Mouse (Mus musculus) heart, postnatal 0 days (tissue): ENCODE results near the gene Tbcd. TPM values are rescaled to one million over a fixed set of nuclear protein-coding genes. Genes with fewer than 3 reads are reported as not detected.

ENCODE experiments used
- ATAC-seq: fragments of 200-750 bp; cut with Nextera tagmentation; 2 replicates; pipeline ENCODE4 v1.8.0; 2017; ENCODE audit warnings: low read depth, moderate number of reproducible peaks, moderate library complexity; ENCODE audit not compliant: insufficient read depth
- DNase-seq: peaks from one replicate; pipeline ENCODE4 v3.0.0-alpha.2; 2016; ENCODE audit warnings: low spot score
- H3K27ac ChIP-seq: fragments of 300-500 bp; sonication (generic); 2 replicates; pipeline ENCODE4 v1.5.1; 2014; ENCODE audit warnings: low read depth, mild to moderate bottlenecking
- H3K27me3 ChIP-seq: fragments of 300-500 bp; sonication (generic); 2 replicates; pipeline ENCODE4 v1.6.1; 2014; ENCODE audit warnings: low read length, mixed read lengths; ENCODE audit not compliant: control insufficient read depth, insufficient read depth
- H3K36me3 ChIP-seq: fragments of 300-500 bp; sonication (generic); replicated peaks from 2 replicates; pipeline ENCODE4 v1.6.1; 2014; ENCODE audit warnings: low read length, mixed read lengths; ENCODE audit not compliant: control insufficient read depth, insufficient read depth
- H3K4me1 ChIP-seq: fragments of 300-500 bp; sonication (generic); 2 replicates; pipeline ENCODE4 v1.6.1; 2014; ENCODE audit warnings: antibody characterized with exemption; ENCODE audit not compliant: control insufficient read depth, insufficient read depth
- H3K4me2 ChIP-seq: fragments of 300-500 bp; sonication (generic); 2 replicates; pipeline ENCODE4 v1.6.1; 2014; ENCODE audit warnings: low read depth, mild to moderate bottlenecking, low read length, moderate library complexity
- H3K4me3 ChIP-seq: fragments of 300-500 bp; sonication (generic); 2 replicates; pipeline ENCODE4 v1.5.1; 2014; ENCODE audit warnings: low read depth, low read length
- H3K9ac ChIP-seq: fragments of 300-500 bp; sonication (generic); replicated peaks from 2 replicates; pipeline ENCODE4 v1.6.1; 2014; ENCODE audit warnings: low read depth, low read length, mixed read lengths
- H3K9me3 ChIP-seq: fragments of 300-500 bp; sonication (generic); replicated peaks from 2 replicates; pipeline ENCODE4 v1.6.1; 2016; ENCODE audit warnings: low read length; ENCODE audit not compliant: control insufficient read depth
- CTCF ChIP-seq: IDR thresholded peaks from 2 replicates; pipeline ENCODE4 v1.5.1; 2016; ENCODE audit warnings: antibody characterized with exemption, control low read depth, low read depth
- EP300 ChIP-seq: IDR thresholded peaks from 2 replicates; pipeline ENCODE4 v1.6.1; 2016; ENCODE audit warnings: antibody characterized with exemption, low read depth
- WGBS: fragments of 180-500 bp; shearing (Covaris S2); extraction: QIAGEN DNeasy Blood & Tissue Kit; methylation state at CpG from one replicate; pipeline ENCODE4 v1.1.7; 2014; 5-methylcytosine and 5-hydroxymethylcytosine counted together
- polyA plus RNA-seq: library from polyadenylated mRNA; unstranded; fragments of >200 nt; fragmentation: Nextera tagmentation; extraction: Ambion mirVana; gene quantifications from 2 replicates; pipeline ENCODE4 v1.2.1, GENCODE M21; 2015
- total RNA-seq: library from RNA; depleted of rRNA; stranded (reverse); fragments of >200 nt; gene quantifications from 2 replicates; pipeline ENCODE4 v1.2.3, GENCODE M21; 2014; ENCODE audit warnings: low replicate concordance

Gene Tbcd
- total and polyA plus RNA-seq, 2 experiments from 2014 or later: 16.1 to 29.1 TPM

DNA sequence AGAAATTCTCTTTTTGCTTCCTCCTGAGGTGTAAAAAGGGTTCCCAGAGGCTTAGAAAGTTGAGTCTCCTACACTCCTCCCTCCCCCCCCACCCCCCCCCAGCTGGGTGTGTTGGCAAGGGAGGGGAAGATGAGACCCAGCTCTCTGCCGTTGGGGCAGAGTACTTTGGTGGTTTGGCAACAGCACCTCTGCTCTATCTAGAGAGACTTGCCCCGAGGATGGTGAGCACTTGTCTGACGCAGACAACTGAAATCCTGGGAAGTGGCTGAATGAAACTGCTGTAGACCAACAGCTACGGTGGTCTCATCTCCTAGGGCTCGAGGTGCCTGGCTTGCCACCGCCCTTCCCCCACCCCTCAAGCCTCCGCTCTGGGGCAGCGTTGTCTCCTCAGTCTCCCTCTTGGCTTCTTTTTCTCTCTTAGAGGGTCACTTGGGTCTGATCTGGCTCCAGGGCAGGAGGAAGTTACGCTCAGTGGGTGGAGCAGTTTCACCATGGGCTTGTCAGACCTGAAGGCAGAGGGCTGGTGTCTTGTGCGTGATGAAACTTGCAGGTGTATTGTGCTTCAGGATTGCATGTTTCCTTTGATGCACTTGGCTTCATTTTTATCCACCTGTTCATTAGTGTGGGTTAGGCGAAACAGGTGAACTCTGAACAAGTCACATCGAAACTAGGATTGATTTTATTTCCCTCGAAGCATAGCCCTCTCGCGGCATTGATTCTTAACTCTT, 27.9 kb downstream of the Tbcd start:
- no peak overlapping the region for H3K27ac ChIP-seq
- WGBS: 87% methylated on average over 15 of the region's 15 CpGs
- no peak for DNase-seq
- no peaks in the 10 kb centered on the region for H3K9me3 ChIP-seq
- no peak overlapping the region for H3K4me3 ChIP-seq
- no peak overlapping the region for H3K9ac ChIP-seq
- H3K4me1 ChIP-seq: no peaks in the 10 kb centered on the region
- no peak overlapping the region for H3K4me2 ChIP-seq
- 0 out of 2 replicates have a peak, but pooled peaks cover 5% of the 10 kb centered on the region for H3K36me3 ChIP-seq
- TF ChIP-seq CTCF (no peak), EP300 (no peak)
- no peaks in the 10 kb centered on the region for H3K27me3 ChIP-seq
- ATAC-seq: no peak

DNA sequence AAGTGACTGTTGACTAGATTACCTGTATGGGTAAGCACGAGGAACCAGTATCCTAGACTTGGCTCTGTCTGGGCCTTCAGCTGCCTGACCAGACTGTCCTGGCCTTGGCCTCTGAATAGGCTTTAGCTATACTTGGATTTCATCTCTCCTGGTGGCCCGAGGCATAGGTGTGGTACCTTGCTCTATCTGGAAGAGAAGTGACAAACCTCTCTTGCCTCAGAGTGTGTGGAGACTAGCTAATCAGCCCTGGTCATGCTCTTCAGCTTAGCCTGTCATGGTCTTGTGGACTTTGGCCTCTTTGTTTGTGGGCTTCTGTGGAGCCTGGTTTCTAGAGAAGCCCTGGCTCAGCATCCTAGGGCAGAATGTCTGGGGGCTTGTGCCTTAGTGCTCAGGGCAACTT, 29.4 kb downstream of the Tbcd start:
- DNase-seq (no peak), ATAC-seq (no peak)
- Histone ChIP-seq H3K9me3 (no peaks in the 10 kb centered on the region), H3K27ac (no peak overlapping the region), H3K27me3 (no peaks in the 10 kb centered on the region), H3K4me1 (no peaks in the 10 kb centered on the region), H3K9ac (no peak overlapping the region), H3K4me2 (no peak overlapping the region), H3K36me3 (0 out of 2 replicates have a peak, but pooled peaks cover 5% of the 10 kb centered on the region), H3K4me3 (no peak overlapping the region)
- WGBS: 74% methylated on average over 2 of the region's 2 CpGs
- TF ChIP-seq CTCF (no peak), EP300 (no peak)

DNA sequence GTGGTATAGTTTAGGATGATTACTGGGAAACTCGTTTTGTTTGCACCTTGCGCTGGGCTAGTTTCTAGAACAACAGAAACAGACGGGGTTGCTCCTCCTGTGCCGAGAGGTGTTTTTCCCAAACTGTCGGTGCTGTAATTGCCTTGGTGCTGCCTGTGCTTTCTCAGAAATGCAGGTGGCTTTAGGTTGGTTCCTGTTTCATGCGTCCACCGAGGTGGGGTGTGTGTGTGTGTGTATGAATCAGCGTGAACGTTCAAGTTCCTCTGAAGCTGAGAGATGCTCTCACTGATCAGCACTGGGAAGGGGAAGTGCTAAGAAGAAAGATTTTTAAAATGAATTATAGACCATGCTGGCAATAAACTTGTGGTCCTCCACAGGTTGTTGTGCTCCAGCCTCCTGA, 34.1 kb downstream of the Tbcd start:
- 84% methylated on average over 9 of the region's 9 CpGs for WGBS
- no peak overlapping the region for H3K4me2 ChIP-seq
- H3K4me1 ChIP-seq: no peaks in the 10 kb centered on the region
- H3K36me3 ChIP-seq: 0 out of 2 replicates have a peak, but pooled peaks cover 3% of the 10 kb centered on the region
- no peak for DNase-seq
- no peak for ATAC-seq
- H3K27ac ChIP-seq: no peak overlapping the region
- H3K9ac ChIP-seq: no peak overlapping the region
- TF ChIP-seq EP300 (no peak), CTCF (no peak)
- H3K27me3 ChIP-seq: no peaks in the 10 kb centered on the region
- H3K9me3 ChIP-seq: no peaks in the 10 kb centered on the region
- no peak overlapping the region for H3K4me3 ChIP-seq

DNA sequence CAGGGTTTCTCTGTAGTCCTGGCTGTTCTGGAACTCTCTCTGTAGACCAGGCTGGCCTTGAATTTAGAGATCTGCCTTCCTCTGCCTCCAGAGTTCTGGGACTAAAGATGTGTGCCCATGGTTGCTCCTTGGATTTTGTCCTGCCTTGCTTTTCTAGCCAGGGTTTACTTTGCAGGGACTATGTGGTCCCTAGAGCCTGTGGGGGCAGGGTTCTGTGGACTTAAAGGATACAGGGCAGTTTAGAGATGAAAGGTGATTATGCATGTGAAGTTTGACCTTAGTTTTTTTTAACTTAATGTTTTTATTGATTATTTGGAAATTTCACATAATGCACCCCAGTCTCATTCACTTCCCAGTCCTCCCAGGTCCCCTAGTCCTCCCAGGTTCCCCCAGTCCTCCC, 38.9 kb downstream of the Tbcd start:
- Histone ChIP-seq H3K4me3 (no peak overlapping the region), H3K4me2 (no peak overlapping the region), H3K27ac (no peak overlapping the region), H3K4me1 (no peaks in the 10 kb centered on the region), H3K9me3 (no peaks in the 10 kb centered on the region), H3K27me3 (no peaks in the 10 kb centered on the region), H3K36me3 (0 out of 2 replicates have a peak, but pooled peaks cover 17% of the 10 kb centered on the region), H3K9ac (no peak overlapping the region)
- TF ChIP-seq EP300 (no peak), CTCF (no peak)
- ATAC-seq (no peak), DNase-seq (no peak)

DNA sequence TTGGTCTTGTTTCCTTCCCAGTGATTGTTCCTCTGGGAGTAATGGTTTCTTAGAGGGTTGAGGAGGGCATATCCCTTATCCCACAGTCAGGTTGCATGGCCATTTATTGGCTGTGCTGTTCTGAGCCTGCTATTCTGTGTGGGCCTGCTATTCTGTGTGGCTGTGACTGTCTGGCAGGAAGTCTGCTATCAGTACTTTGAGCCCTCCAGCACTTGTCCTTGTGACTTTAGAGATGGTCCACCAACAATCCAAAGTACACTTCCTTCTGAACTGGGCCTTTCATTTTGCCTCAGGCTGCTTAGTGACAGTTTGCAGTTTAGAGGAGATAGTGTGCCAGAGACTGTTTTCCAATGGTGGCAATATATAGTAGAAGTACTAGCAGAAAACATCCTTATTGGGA, 48.8 kb downstream of the Tbcd start:
- Histone ChIP-seq H3K27me3 (no peaks in the 10 kb centered on the region), H3K4me2 (no peak overlapping the region), H3K27ac (no peak overlapping the region), H3K4me1 (no peaks in the 10 kb centered on the region), H3K36me3 (peaks cover 25% of the 10 kb centered on the region), H3K9me3 (no peaks in the 10 kb centered on the region), H3K4me3 (no peak overlapping the region), H3K9ac (no peak overlapping the region)
- no peak for TF ChIP-seq CTCF
- no peak for TF ChIP-seq EP300
- DNase-seq (no peak), ATAC-seq (no peak)

DNA sequence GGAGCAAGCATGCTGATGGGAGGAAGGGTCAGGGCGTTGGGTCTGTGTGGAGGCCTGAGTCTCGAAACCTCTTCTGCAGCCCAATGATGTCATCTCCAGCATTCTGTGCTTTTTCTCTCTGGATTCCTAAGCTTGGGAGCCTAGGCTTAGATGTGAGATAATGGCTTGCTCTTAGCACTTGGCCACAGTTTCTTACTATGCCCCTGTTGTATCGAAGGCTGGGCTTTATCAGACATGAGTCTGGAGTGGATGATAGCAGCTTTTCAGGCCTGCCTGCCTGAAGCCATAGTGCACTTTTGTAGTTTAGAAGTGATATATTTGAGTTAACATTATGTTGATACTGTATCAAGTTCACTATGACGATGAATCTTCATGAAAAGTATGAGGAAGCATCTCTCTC, 49.8 kb downstream of the Tbcd start:
- no peak overlapping the region for H3K9ac ChIP-seq
- no peak for DNase-seq
- no peak for ATAC-seq
- no peak overlapping the region for H3K27ac ChIP-seq
- no peaks in the 10 kb centered on the region for H3K27me3 ChIP-seq
- no peak overlapping the region for H3K4me3 ChIP-seq
- H3K36me3 ChIP-seq: peaks cover 26% of the 10 kb centered on the region
- H3K4me1 ChIP-seq: no peaks in the 10 kb centered on the region
- 60% methylated on average over 4 of the region's 4 CpGs for WGBS
- no peak overlapping the region for H3K4me2 ChIP-seq
- H3K9me3 ChIP-seq: no peaks in the 10 kb centered on the region
- no peak for TF ChIP-seq EP300
- no peak for TF ChIP-seq CTCF
